Mouse (Mus musculus): ENCODE data around the gene Ascl3.

DNA sequence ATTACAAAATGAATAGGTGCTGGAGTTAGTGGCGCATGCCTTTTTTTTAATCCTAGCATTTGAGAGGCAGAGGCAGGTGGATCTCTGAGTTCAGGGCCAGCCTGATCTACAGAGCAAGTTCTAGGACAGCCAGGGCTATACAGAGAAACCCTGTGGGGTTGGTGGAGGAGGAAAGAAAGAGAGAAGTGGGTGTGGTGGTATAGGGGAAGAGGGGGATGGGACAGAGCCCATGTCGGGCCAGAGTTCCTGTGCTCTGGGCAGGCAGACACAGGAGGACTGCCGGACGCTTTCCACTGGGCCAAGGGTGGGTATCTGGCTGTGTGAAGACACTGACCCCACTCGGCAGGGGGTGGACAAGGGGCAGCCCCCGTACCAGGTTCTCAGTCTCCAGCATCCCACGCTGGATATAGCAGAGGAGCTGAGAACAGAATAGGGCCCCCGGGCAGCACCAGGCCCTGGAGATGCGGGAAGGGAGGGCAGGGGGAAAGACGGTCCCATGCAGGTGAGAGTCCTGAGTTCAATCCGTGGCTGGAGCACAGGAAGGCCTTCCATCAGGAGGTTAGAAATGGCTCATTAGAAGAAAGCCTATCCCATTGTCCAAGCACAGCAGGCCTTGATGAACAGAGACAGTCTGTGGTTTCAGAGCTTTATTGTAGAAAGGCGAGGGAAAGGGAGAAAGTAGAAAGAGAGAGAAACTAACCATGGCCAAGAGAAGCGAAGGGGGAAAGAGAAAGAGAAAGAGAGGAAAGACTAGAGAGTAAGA lies 36.8 kb downstream of the Ascl3 start:
- TF ChIP-seq CTCF (IDR thresholded peaks at IDR 0.05; ENCODE audit: borderline replicate concordance, insufficient read depth, low read length) (no peak), POLR2A (IDR thresholded peaks at IDR 0.05; ENCODE audit: low read depth, low read length) (no peak)
